Mouse (Mus musculus) activated CD4-positive, CD25-positive, alpha-beta regulatory T cell (primary cell): ENCODE data around the gene Arpc1a. TPM values are rescaled to one million over a fixed set of nuclear protein-coding genes. Genes with fewer than 3 reads are reported as not detected.

Experiments
- polyA plus RNA-seq, 2 experiments: library from polyadenylated mRNA; unstranded; fragments of 100-300 nt; shearing (Covaris generic); gene quantifications; one replicate each; pipeline ENCODE4 v1.2.1; 2017

The Arpc1a gene
- 10 to 100 TPM; 71.7 to 83.7 TPM for polyA plus RNA-seq

DNA sequence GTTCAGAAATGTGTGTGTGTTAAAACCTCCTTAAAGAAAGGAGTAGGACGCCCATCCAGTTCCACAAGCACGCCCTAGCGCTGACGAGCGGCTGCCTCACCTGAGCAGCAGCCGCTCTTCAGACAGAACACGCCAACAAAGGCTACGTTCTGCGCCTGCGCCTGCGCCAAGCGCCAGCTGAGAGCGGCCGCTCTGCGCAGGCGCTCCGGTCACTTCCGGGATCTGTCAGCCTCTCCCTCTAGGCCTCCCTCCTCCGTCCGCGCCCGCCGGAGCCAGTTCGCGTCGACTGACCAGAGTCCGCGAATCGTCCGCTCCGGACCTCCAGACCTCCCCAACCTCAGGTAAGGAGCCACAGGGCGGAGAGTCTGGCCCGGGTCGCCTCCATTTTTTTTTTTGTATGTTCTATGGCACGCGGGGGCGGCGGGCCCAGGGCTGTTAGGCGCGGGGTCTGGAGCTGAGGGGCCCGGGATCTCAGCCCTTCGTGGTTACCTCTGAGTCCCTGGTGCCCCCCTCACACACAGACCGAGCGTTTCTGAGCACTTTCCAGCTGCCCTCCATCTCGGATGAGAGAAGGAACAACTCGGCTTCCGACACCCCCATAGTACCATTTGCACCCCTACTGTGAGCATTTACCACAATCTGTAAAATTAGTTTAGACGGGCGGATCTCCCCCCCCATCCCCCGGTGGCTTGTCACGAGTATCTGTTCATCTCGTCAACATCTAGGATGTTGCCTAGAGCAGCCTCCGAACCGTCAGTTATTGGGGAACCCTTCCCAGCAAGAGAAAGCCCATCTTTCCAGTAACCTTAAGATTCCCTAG lies at the start of gene Arpc1a, which contains the start of gene Kpna7:
TSS of gene Arpc1a (plus strand) at position 199 of the 820 bp plus-strand sequence.
TSS of gene Kpna7 (minus strand) at position 399 of the 820 bp plus-strand sequence.

DNA sequence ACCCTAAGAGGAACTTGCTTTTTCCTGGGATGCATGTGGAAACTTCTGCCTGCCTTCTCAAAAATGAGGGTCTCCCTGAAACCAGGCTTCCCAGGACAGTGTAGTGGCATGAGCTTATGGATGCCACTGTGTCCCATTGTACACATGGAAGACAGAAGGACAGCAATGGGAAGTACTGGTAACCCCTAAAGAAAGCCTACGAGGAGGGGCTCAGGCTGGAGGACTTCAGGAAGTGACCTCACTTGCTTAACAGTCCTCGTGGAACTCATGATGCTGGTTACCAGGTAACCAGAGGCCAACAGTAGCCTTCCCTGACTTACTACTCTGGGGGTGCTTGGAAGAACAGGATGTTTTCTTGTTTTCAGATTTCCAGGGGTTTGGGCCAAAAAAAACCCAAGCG lies 40.9 kb upstream of the Arpc1a start, which contains the start of gene 1700018F24Rik:
TSS of gene 1700018F24Rik (plus strand) at position 301 of the 400 bp plus-strand sequence.

DNA sequence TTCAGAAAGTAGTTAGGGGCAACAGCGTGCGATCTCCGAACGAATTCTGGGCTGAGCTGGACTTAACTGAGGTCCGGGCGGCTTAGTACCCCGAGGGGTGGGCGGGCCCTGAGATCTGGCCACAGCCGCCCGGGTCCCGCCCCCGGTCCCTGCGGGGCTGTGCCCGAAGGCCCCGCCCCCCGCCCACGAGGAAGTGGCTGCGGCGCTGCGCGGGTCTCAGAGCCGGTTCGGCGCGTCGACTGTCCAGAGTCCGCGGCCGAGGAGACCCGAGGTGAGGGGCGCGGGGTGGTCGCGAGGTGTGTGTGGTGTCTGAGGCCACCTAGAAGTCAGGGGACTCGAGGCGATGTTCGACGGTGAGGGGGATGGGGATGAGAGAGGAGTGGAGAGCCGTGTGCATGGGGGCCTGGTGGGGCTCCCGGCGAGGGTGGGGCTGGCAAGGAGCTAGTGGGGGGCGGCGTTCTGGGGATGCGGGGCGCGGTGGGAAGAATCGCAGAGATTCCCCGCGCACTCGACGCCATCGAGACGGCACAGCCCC lies 30.5 kb downstream of the Arpc1a start, which contains the start of gene Arpc1b:
TSS of gene Arpc1b (plus strand) at position 145 of the 535 bp plus-strand sequence.

DNA sequence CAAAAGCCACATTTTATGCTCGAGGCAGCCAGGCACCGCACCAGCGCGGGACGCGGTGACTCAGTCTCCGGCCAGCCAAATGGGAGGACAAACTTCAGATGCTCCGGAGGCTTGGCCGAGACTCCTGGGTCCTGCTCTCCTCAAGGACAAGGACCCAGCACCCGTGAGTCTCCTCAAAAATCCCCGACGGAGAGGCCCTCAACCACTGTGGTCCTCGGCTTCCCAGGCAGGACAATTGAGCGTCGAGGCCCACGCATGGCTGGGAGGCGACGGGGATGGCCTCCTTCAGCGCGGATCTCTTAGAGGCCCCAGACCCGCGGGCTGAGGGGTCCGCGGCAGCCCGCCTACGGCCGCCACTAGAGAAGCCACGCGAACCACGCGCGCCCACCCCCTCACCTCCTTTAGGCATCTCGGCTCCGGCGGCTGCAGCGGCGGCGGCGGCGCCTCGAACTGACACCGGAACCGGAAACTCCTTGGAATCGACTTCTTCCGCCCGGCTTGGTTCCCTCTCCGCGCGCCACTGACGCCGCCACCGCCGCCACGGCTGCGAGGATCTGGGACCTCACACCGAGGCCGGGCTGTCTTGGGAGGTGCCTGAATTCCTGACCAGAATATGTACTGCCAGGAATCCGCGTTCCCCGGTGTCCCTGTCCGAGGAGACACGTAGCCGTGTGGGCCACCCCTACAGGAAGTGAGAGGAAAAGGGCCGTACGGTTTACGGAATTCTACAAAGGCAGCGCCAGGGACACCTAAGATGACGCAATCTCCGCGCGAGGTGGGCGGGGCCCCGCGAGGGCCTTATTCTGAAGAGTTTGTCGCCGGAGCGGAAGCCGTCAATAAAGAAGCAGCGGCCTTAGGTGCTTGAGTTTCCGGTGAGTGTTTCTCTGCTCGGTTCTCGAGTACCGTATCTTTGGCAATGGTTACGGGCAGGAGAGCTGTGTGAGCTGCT lies 56.2 kb downstream of the Arpc1a start, which contains the start of the genes Pdap1 and Bud31:
TSS of gene Pdap1 (minus strand) at position 668 of the 949 bp plus-strand sequence.
TSS of gene Bud31 (plus strand) at position 792 of the 949 bp plus-strand sequence.

Other genes starting within 250 kb of the Arpc1a start
- 10 to 100 TPM; 26.6 to 28.4 TPM for gene Smurf1, start 118.0 kb upstream of the Arpc1a start, polyA plus RNA-seq
- not detected for gene Gm4871, start 51.1 kb upstream of the Arpc1a start, polyA plus RNA-seq
- gene 1700018F24Rik, start 40.8 kb upstream of the Arpc1a start, polyA plus RNA-seq = not detected
- gene Kpna7, start 200 bp downstream of the Arpc1a start, polyA plus RNA-seq = under 1 TPM in 1 of 2 experiments, not detected in 1; 0.55 TPM
- gene Arpc1b, start 30.4 kb downstream of the Arpc1a start, polyA plus RNA-seq = 1,000 to 10,000 TPM; 1,057 to 1,320 TPM
- gene Pdap1, start 56.4 kb downstream of the Arpc1a start, polyA plus RNA-seq = 10 to 100 TPM; 51.2 to 52.0 TPM
- 100 to 1,000 TPM; 193 to 252 TPM for gene Bud31, start 56.5 kb downstream of the Arpc1a start, polyA plus RNA-seq
- 10 to 100 TPM; 14.9 to 21.3 TPM for gene Ptcd1, start 83.3 kb downstream of the Arpc1a start, polyA plus RNA-seq
- 10 to 100 TPM; 31.4 to 34.2 TPM for gene Cpsf4, start 83.4 kb downstream of the Arpc1a start, polyA plus RNA-seq
- gene Atp5j2, start 108.2 kb downstream of the Arpc1a start, polyA plus RNA-seq = 100 to 1,000 TPM; 455 to 490 TPM
- 10 to 100 TPM; 23.5 to 28.9 TPM for gene Zkscan14, start 118.0 kb downstream of the Arpc1a start, polyA plus RNA-seq
- gene Zkscan5, start 120.7 kb downstream of the Arpc1a start, polyA plus RNA-seq = 1 to 10 TPM; 4.2 to 7.6 TPM
- 10 to 100 TPM; 47.0 to 48.1 TPM for gene Zfp655, start 147.9 kb downstream of the Arpc1a start, polyA plus RNA-seq
- gene Zscan25, start 196.7 kb downstream of the Arpc1a start, polyA plus RNA-seq = 1 to 10 TPM in 1 of 2 experiments, under 1 TPM in 1; 0.54 to 2.7 TPM